Mouse (Mus musculus): ENCODE measurements at regions not wholly inside any gene's neighbourhood (a gene's known extent, or its start where the extent isn't known, plus 50 kb on each side); places are given as distances from the start of the nearest gene placed in this dataset.

GRCm38 (mm10) chr1:177609683-177610082 lies 119.9 kb upstream of the 1700016C15Rik start:
- TF ChIP-seq CTCF (IDR thresholded peaks at IDR 0.05; ENCODE audit: control insufficient read depth, insufficient read depth, insufficient replicate concordance, low read depth, low read length) (no peak), POLR2A (IDR thresholded peaks at IDR 0.05; ENCODE audit: control insufficient read depth, low read depth, low read length) (no peak)

Data from testis, adult 2 months (tissue).